Mouse (Mus musculus) liver, postnatal 0 days (tissue): ENCODE measurements at regions not wholly inside any gene's neighbourhood (a gene's known extent, or its start where the extent isn't known, plus 50 kb on each side); places are given as distances from the start of the nearest gene placed in this dataset.

Experiments used
- CTCF ChIP-seq: sonication (generic); IDR thresholded peaks from 2 replicates; pipeline ENCODE4 v1.5.1; 2016; ENCODE audit warnings: antibody characterized with exemption, low read depth
- EP300 ChIP-seq: IDR thresholded peaks from 2 replicates; pipeline ENCODE4 v1.6.1; 2016; ENCODE audit warnings: antibody characterized with exemption, low read depth, mild to moderate bottlenecking

GRCm38 (mm10) chr9:52368080-52368479 lies 199.7 kb upstream of the Zc3h12c start:
- TF ChIP-seq CTCF (no peak), EP300 (peak; percentile 44; the same call in 1 of the 2 replicates)
